In genomic region chr4:131836891-131837491, GRCm38 (mm10) we compare ENCODE assay signal across 9 mouse cellular contexts. TPM values are rescaled to one million over a fixed set of nuclear protein-coding genes. Genes with fewer than 3 reads are reported as not detected.
DNase-seq lines count a peak whose midpoint lies in the region; ATAC-seq and TF ChIP-seq lines count a peak whose summit lies in the region.
"Had no signal": no experiment of that assay in that cellular context is flagged by ENCODE, and none has a peak within 500 bp of the region (broad histone marks: within the 10 kb centered on the region; RNA-seq: fewer than 3 reads in every experiment).

No protein-coding gene starts in this region.

- no peak overlapping the region for H3K27ac ChIP-seq in embryonic fibroblast, embryonic 13.5 days (ENCODE audit: insufficient read depth, low read length)
- H3K27ac ChIP-seq in limb, embryonic 12.5 days: 0 out of 2 replicates have a peak overlapping the region, but pooled peaks have one; percentile 23
- no peak overlapping the region for H3K27ac ChIP-seq in midbrain, embryonic 13.5 days

- H3K27me3 ChIP-seq in limb, embryonic 12.5 days: peaks cover 48% of the 10 kb centered on the region
- H3K27me3 ChIP-seq in midbrain, embryonic 13.5 days: peaks cover 60% of the 10 kb centered on the region

- peak overlapping the region; percentile 41 for H3K4me3 ChIP-seq in embryonic fibroblast, embryonic 13.5 days (ENCODE audit: insufficient read depth, low read length)
- peak overlapping the region; percentile 71 for H3K4me3 ChIP-seq in limb, embryonic 12.5 days (replicated peaks)
- peak overlapping the region; percentile 65 for H3K4me3 ChIP-seq in midbrain, embryonic 13.5 days (replicated peaks)

- peak overlapping the region; percentile 98 for H3K4me2 ChIP-seq in limb, embryonic 12.5 days
- peak overlapping the region; percentile 99 for H3K4me2 ChIP-seq in midbrain, embryonic 13.5 days (replicated peaks)

- under 1% methylated on average over 69 of the region's 76 CpGs for WGBS in limb, embryonic 12.5 days
- WGBS in midbrain, embryonic 13.5 days: under 1% methylated on average over 62 of the region's 76 CpGs

- H3K9me3 ChIP-seq in limb, embryonic 12.5 days: no peaks in the 10 kb centered on the region
- H3K9me3 ChIP-seq in midbrain, embryonic 13.5 days: no peaks in the 10 kb centered on the region

- peak overlapping the region; percentile 84 for H3K9ac ChIP-seq in limb, embryonic 12.5 days (replicated peaks)
- H3K9ac ChIP-seq in midbrain, embryonic 13.5 days (replicated peaks): peak overlapping the region; percentile 72

- no peak for TF ChIP-seq CTCF in embryonic fibroblast, embryonic 13.5 days (IDR thresholded peaks at IDR 0.05; ENCODE audit: borderline replicate concordance, insufficient read depth, low read length)

- intact Hi-C loops in heart, postnatal 25 days (cut with DNase I): loop anchor here (2.0 to 5.0 kb wide), 2 partner anchors 405 to 876 kb away; no protein-coding TSS in a partner anchor

- no peaks in the 10 kb centered on the region for H3K36me3 ChIP-seq in limb, embryonic 12.5 days
- no peaks in the 10 kb centered on the region for H3K36me3 ChIP-seq in midbrain, embryonic 13.5 days

- no peak for ATAC-seq in limb, embryonic 12.5 days (ENCODE audit: insufficient number of reproducible peaks, insufficient read depth, low FRiP score, low TSS enrichment, low read depth)
- ATAC-seq in midbrain, embryonic 13.5 days: peak; percentile 46; the same call in 1 of the 2 replicates
- ATAC-seq: Patski had no signal

- TF ChIP-seq POLR2A in embryonic fibroblast, embryonic 13.5 days (IDR thresholded peaks at IDR 0.05; ENCODE audit: low read depth, low read length): no peak

- no peaks in the 10 kb centered on the region for H3K4me1 ChIP-seq in embryonic fibroblast, embryonic 13.5 days (ENCODE audit: control insufficient read depth, insufficient read depth, low read length)
- H3K4me1 ChIP-seq in limb, embryonic 12.5 days (replicated peaks): peaks cover 39% of the 10 kb centered on the region
- peaks cover 27% of the 10 kb centered on the region for H3K4me1 ChIP-seq in midbrain, embryonic 13.5 days (replicated peaks)

- DNase-seq in layer of hippocampus, postnatal 10 days (ENCODE audit: low spot score in 2 of 2): peak; percentile 34 to 55
- no peak for DNase-seq in layer of hippocampus, adult 8-10 months (ENCODE audit: low spot score in 2 of 2)
- peak; percentile 61 for DNase-seq in adrenal gland, postnatal 25 days
- peak; percentile 27 for DNase-seq in heart, postnatal 25 days (ENCODE audit: low spot score)
- peak; percentile 14 for DNase-seq in thymus, postnatal 25 days

RNA-seq across cellular contexts. Expression of gene Ptpru, which starts 1.1 kb away (rescaled TPM):
- 10 to 100 TPM; 79.5 to 85.9 TPM for total RNA-seq in layer of hippocampus, postnatal 10 days (2021)
- 10 to 100 TPM; 80.2 to 91.8 (median 84.1) TPM for total RNA-seq in layer of hippocampus, adult 8-10 months (2022)
- 44.5 and 46.1 TPM in 2 replicates for total RNA-seq in adrenal gland, postnatal 25 days (2021)
- 2.0 and 2.8 TPM in 2 replicates for polyA plus RNA-seq in embryonic fibroblast, embryonic 13.5 days (2011; ENCODE audit: insufficient read length, low read depth, missing spikeins)
- total RNA-seq in heart, postnatal 25 days (2021): 1 to 10 TPM; 2.8 to 7.4 TPM
- 18.0 and 19.8 TPM in 2 replicates for polyA plus RNA-seq in limb, embryonic 12.5 days (2016; fragmentation: Nextera tagmentation; extraction: Ambion mirVana)
- 17.2 and 18.9 TPM in 2 replicates for polyA plus RNA-seq in midbrain, embryonic 13.5 days (2015; fragmentation: Nextera tagmentation; extraction: Ambion mirVana)

RNA-seq across cellular contexts. Expression of gene Mecr, which starts 6.3 kb away (rescaled TPM):
- 10 to 100 TPM; 33.8 to 38.2 TPM for total RNA-seq in layer of hippocampus, postnatal 10 days (2021)
- total RNA-seq in layer of hippocampus, adult 8-10 months (2022): 10 to 100 TPM; 31.0 to 43.7 (median 37.7) TPM
- total RNA-seq in adrenal gland, postnatal 25 days (2021): 81.7 and 96.8 TPM in 2 replicates
- 16.7 and 20.8 TPM in 2 replicates for polyA plus RNA-seq in embryonic fibroblast, embryonic 13.5 days (2011; ENCODE audit: insufficient read length, low read depth, missing spikeins)
- total RNA-seq in heart, postnatal 25 days (2021): 10 to 100 TPM; 25.5 to 26.5 TPM
- polyA plus RNA-seq in limb, embryonic 12.5 days (2016; fragmentation: Nextera tagmentation; extraction: Ambion mirVana): 45.1 and 46.9 TPM in 2 replicates
- polyA plus RNA-seq in midbrain, embryonic 13.5 days (2015; fragmentation: Nextera tagmentation; extraction: Ambion mirVana): 38.0 and 38.3 TPM in 2 replicates

RNA-seq across cellular contexts. Expression of gene Srsf4, which starts 36.4 kb away (rescaled TPM):
- total RNA-seq in layer of hippocampus, postnatal 10 days (2021): 10 to 100 TPM; 74.4 to 77.1 TPM
- total RNA-seq in layer of hippocampus, adult 8-10 months (2022): 10 to 100 TPM; 62.6 to 72.1 (median 65.8) TPM
- 70.9 and 71.7 TPM in 2 replicates for total RNA-seq in adrenal gland, postnatal 25 days (2021)
- 35.0 and 40.6 TPM in 2 replicates for polyA plus RNA-seq in embryonic fibroblast, embryonic 13.5 days (2011; ENCODE audit: insufficient read length, low read depth, missing spikeins)
- 10 to 100 TPM; 32.8 to 38.4 TPM for total RNA-seq in heart, postnatal 25 days (2021)
- 158 and 162 TPM in 2 replicates for polyA plus RNA-seq in limb, embryonic 12.5 days (2016; fragmentation: Nextera tagmentation; extraction: Ambion mirVana)
- polyA plus RNA-seq in midbrain, embryonic 13.5 days (2015; fragmentation: Nextera tagmentation; extraction: Ambion mirVana): 134 and 140 TPM in 2 replicates

Comparison
In these comparisons a context has a peak if more than half of its experiments do, and no peak if none do; other contexts are left out.
1. DNase-seq: peak in layer of hippocampus, postnatal 10 days (2 of 2), adrenal gland, postnatal 25 days (single experiment), heart, postnatal 25 days (single experiment) and thymus, postnatal 25 days (single experiment); none in layer of hippocampus, adult 8-10 months (0 of 2).
2. Peak in every context shown above with its lines, with median percentiles within 50 percentile points of each other: H3K4me3 ChIP-seq.